Mouse (Mus musculus): Measurements from ENCODE around the gene Evi2.

DNA sequence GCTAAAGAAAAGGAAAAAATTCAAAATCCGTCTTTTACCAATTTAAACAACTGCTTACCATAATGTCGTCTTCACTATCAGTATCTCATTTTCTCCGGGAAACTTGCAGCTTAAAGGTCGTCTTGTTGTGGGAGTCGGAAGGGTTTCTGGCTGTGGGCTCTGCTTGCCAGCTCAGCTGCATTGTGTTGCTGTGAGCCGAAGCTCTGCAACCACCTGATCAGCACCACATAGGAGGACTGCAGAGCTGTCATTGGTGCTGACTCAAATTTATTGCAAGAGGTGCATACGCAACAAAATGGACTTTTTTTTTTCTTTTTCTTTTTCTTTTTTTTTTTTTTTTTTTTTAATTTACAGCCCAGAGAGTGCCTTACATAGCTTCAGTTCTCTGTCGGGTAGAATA lies 26.5 kb downstream of the Evi2 start, which contains the start of gene Omg:
- TF ChIP-seq POLR2A (IDR thresholded peaks at IDR 0.05; ENCODE audit: low read depth, low read length), result no peak
- no peak for TF ChIP-seq CTCF (IDR thresholded peaks at IDR 0.05; ENCODE audit: borderline replicate concordance, insufficient read depth, low read length)

All from embryonic fibroblast, embryonic 13.5 days (primary cell).